Mouse (Mus musculus) intestine, postnatal 0 days (tissue): ENCODE measurements at regions not wholly inside any gene's neighbourhood (a gene's known extent, or its start where the extent isn't known, plus 50 kb on each side); places are given as distances from the start of the nearest gene placed in this dataset.

ENCODE experiments used
- ATAC-seq: fragments of 200-750 bp; cut with Nextera tagmentation; 2 replicates; pipeline ENCODE4 v1.8.0; 2017; ENCODE audit warnings: mild to moderate bottlenecking, moderate TSS enrichment, moderate library complexity
- H3K27ac ChIP-seq: fragments of 300-500 bp; sonication (generic); 2 replicates; pipeline ENCODE4 v1.5.1; 2014; ENCODE audit warnings: mild to moderate bottlenecking, low read depth, low read length, moderate library complexity
- H3K27me3 ChIP-seq: fragments of 300-500 bp; sonication (generic); replicated peaks from 2 replicates; pipeline ENCODE4 v1.6.1; 2014; ENCODE audit warnings: low read length, mixed read lengths; ENCODE audit not compliant: control insufficient read depth, insufficient read depth
- H3K36me3 ChIP-seq: fragments of 300-500 bp; sonication (generic); 2 replicates; pipeline ENCODE4 v1.6.1; 2014; ENCODE audit warnings: mild to moderate bottlenecking, moderate library complexity; ENCODE audit not compliant: control insufficient read depth, insufficient read depth
- H3K4me1 ChIP-seq: fragments of 300-500 bp; sonication (generic); replicated peaks from 2 replicates; pipeline ENCODE4 v1.6.1; 2014; ENCODE audit warnings: antibody characterized with exemption, low read length, mixed read lengths; ENCODE audit not compliant: control insufficient read depth, insufficient read depth
- H3K4me2 ChIP-seq: fragments of 300-500 bp; sonication (generic); replicated peaks from 2 replicates; pipeline ENCODE4 v1.6.1; 2014; ENCODE audit warnings: low read depth, mild to moderate bottlenecking, moderate library complexity
- H3K4me3 ChIP-seq: fragments of 300-500 bp; sonication (generic); 2 replicates; pipeline ENCODE4 v1.5.1; 2014; ENCODE audit warnings: low read depth, low read length
- H3K9ac ChIP-seq: fragments of 300-500 bp; sonication (generic); 2 replicates; pipeline ENCODE4 v1.6.1; 2014; ENCODE audit warnings: mild to moderate bottlenecking, low read depth, low read length
- H3K9me3 ChIP-seq: fragments of 300-500 bp; sonication (generic); 2 replicates; pipeline ENCODE4 v1.6.1; 2016; ENCODE audit warnings: mixed run types; ENCODE audit not compliant: control insufficient read depth
- CTCF ChIP-seq: sonication (generic); IDR thresholded peaks from 2 replicates; pipeline ENCODE4 v1.5.1; 2016; ENCODE audit warnings: low read depth, mild to moderate bottlenecking, control low read depth, antibody characterized with exemption, moderate library complexity
- WGBS: fragments of 180-500 bp; shearing (Covaris S2); extraction: QIAGEN DNeasy Blood & Tissue Kit; methylation state at CpG from one replicate; pipeline ENCODE4 v1.1.7; 2014; 5-methylcytosine and 5-hydroxymethylcytosine counted together

GRCm38 (mm10) chr9:25024486-25024885 is 64.7 kb upstream of the Gm10181 start:
- TF ChIP-seq CTCF, result no peak
- Histone ChIP-seq H3K36me3 (no peaks in the 10 kb centered on the region), H3K4me1 (no peaks in the 10 kb centered on the region), H3K27ac (no peak overlapping the region), H3K4me2 (no peak overlapping the region), H3K27me3 (no peaks in the 10 kb centered on the region), H3K9ac (no peak overlapping the region), H3K4me3 (no peak overlapping the region), H3K9me3 (no peaks in the 10 kb centered on the region)
- WGBS, result 66% methylated on average over 4 of the region's 4 CpGs
- no peak for ATAC-seq

- H3K9me3 ChIP-seq, result no peaks in the 10 kb centered on the region
- TF ChIP-seq CTCF, result peak; percentile 94
- no peaks in the 10 kb centered on the region for H3K4me1 ChIP-seq
- H3K9ac ChIP-seq, result no peak overlapping the region
- H3K4me2 ChIP-seq, result no peak overlapping the region
- no peak overlapping the region for H3K27ac ChIP-seq
- no peaks in the 10 kb centered on the region for H3K36me3 ChIP-seq
- 5% methylated on average over 8 of the region's 8 CpGs for WGBS
- no peak overlapping the region for H3K4me3 ChIP-seq
- no peaks in the 10 kb centered on the region for H3K27me3 ChIP-seq
- ATAC-seq, result no peak
These were observed 61.6 kb upstream of the Gm10181 start for GRCm38 (mm10) chr9:25027581-25027980.

GRCm38 (mm10) chr9:25028305-25028704 is 60.9 kb upstream of the Gm10181 start:
- Histone ChIP-seq H3K27me3 (no peaks in the 10 kb centered on the region), H3K4me1 (no peaks in the 10 kb centered on the region), H3K9me3 (no peaks in the 10 kb centered on the region), H3K36me3 (no peaks in the 10 kb centered on the region), H3K4me2 (no peak overlapping the region), H3K27ac (no peak overlapping the region), H3K9ac (no peak overlapping the region), H3K4me3 (no peak overlapping the region)
- no peak for ATAC-seq
- TF ChIP-seq CTCF, result no peak
- WGBS, result 69% methylated on average over 6 of the region's 6 CpGs

- WGBS, result 80% methylated on average over 6 of the region's 6 CpGs
- no peak for TF ChIP-seq CTCF
- H3K9me3 ChIP-seq, result no peaks in the 10 kb centered on the region
- H3K4me1 ChIP-seq, result no peaks in the 10 kb centered on the region
- H3K36me3 ChIP-seq, result no peaks in the 10 kb centered on the region
- H3K27ac ChIP-seq, result no peak overlapping the region
- H3K4me2 ChIP-seq, result no peak overlapping the region
- H3K27me3 ChIP-seq, result no peaks in the 10 kb centered on the region
- ATAC-seq, result no peak
- no peak overlapping the region for H3K4me3 ChIP-seq
- H3K9ac ChIP-seq, result no peak overlapping the region
These were observed 57.8 kb upstream of the Gm10181 start for GRCm38 (mm10) chr9:25031466-25031865.
